ENCODE assay signal across 7 mouse cellular contexts in the genomic region with DNA sequence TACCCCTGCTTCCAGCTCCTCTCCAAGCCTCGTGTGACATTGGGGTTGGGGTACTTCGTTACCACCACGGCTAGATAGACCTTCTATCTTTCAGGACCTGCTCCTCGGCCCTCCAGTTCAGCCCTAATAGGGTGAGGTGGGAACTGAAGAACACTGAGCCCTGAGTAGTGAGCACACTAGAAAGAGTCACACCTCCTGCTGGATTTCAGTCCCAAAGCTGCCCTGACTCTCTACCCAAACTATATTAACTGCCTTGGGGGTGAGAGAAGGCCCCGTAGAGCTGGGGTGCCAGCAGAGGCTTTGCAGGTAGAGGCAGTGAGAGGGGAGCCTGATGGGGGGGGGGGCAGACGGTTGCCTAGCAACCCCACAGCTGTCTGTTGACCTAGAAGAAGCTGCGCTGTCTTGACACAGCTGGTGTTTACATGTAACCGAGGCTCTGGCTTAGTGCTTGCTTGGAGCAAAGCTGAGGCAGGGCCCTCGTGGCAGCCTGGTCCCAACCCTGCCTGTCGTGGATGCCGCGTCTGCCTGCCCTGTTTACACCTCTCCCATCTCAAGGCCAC. TPM values are rescaled to one million over a fixed set of nuclear protein-coding genes. Genes with fewer than 3 reads are reported as not detected.
DNase-seq lines count a peak whose midpoint lies in the region; ATAC-seq and TF ChIP-seq lines count a peak whose summit lies in the region.

No protein-coding gene starts in this region.

- peak overlapping the region in 1 of 2 experiments; percentile 60; a peak in 2 of 4 replicates for H3K4me3 ChIP-seq in ES-E14 (ENCODE audit: insufficient read depth in 1 of 2, low read depth in 1 of 2, low read length in 2 of 2, poor library complexity in 1 of 2, severe bottlenecking in 1 of 2)
- H3K4me3 ChIP-seq in heart, embryonic 16.5 days (ENCODE audit: low read length): peak overlapping the region; percentile 52
- peak overlapping the region; percentile 34; the same call in 1 of the 2 replicates for H3K4me3 ChIP-seq in lung, postnatal 0 days (ENCODE audit: low read depth, low read length)
- H3K4me3 ChIP-seq in stomach, embryonic 14.5 days (ENCODE audit: low read depth, low read length): peak overlapping the region; percentile 30; the same call in 1 of the 2 replicates

- no peaks in the 10 kb centered on the region for H3K36me3 ChIP-seq in ES-E14 (ENCODE audit: control insufficient read depth, insufficient read depth, low read length, poor library complexity, severe bottlenecking)
- no peaks in the 10 kb centered on the region for H3K36me3 ChIP-seq in heart, embryonic 16.5 days (ENCODE audit: control insufficient read depth, insufficient read depth)
- H3K36me3 ChIP-seq in lung, postnatal 0 days (ENCODE audit: insufficient read depth, low read length): no peaks in the 10 kb centered on the region
- H3K36me3 ChIP-seq in stomach, embryonic 14.5 days (ENCODE audit: control insufficient read depth, insufficient read depth, low read length): no peaks in the 10 kb centered on the region

- H3K27me3 ChIP-seq in heart, embryonic 16.5 days (ENCODE audit: control insufficient read depth, insufficient read depth, low read length): no peaks in the 10 kb centered on the region
- H3K27me3 ChIP-seq in lung, postnatal 0 days (replicated peaks; ENCODE audit: insufficient read depth, low read length): no peaks in the 10 kb centered on the region
- H3K27me3 ChIP-seq in stomach, embryonic 14.5 days (ENCODE audit: control insufficient read depth, insufficient read depth, low read length): no peaks in the 10 kb centered on the region

- peak overlapping the region; percentile 80 for H3K4me2 ChIP-seq in heart, embryonic 16.5 days (ENCODE audit: low read depth, low read length)
- peak overlapping the region; percentile 76 for H3K4me2 ChIP-seq in lung, postnatal 0 days (replicated peaks; ENCODE audit: low read depth, low read length)
- H3K4me2 ChIP-seq in stomach, embryonic 14.5 days (replicated peaks; ENCODE audit: low read depth, low read length): peak overlapping the region; percentile 75

- in situ Hi-C loops in ES-E14 (cut with MboI; ENCODE audit: low sequenced_read_pairs in 2 of 2, unreplicated experiment in 2 of 2): no loop called here

- no peaks in the 10 kb centered on the region for H3K9me3 ChIP-seq in ES-E14 (ENCODE audit: control insufficient read depth, insufficient read depth, low read depth, low read length)
- no peaks in the 10 kb centered on the region for H3K9me3 ChIP-seq in heart, embryonic 16.5 days (replicated peaks; ENCODE audit: control insufficient read depth, low read length)
- H3K9me3 ChIP-seq in lung, postnatal 0 days (ENCODE audit: low read length): no peaks in the 10 kb centered on the region
- H3K9me3 ChIP-seq in stomach, embryonic 14.5 days (ENCODE audit: control insufficient read depth, low read depth, low read length): no peaks in the 10 kb centered on the region

- H3K9ac ChIP-seq in ES-E14 (ENCODE audit: insufficient read depth, low read depth, low read length, poor library complexity, severe bottlenecking): peak overlapping the region; percentile 11; the same call in 1 of the 2 replicates
- H3K9ac ChIP-seq in heart, embryonic 16.5 days (ENCODE audit: low read length): peak overlapping the region; percentile 83
- no peak overlapping the region; the same call in 1 of the 2 replicates for H3K9ac ChIP-seq in lung, postnatal 0 days (replicated peaks; ENCODE audit: low read depth)
- no peak overlapping the region for H3K9ac ChIP-seq in stomach, embryonic 14.5 days (replicated peaks; ENCODE audit: low read depth, low read length)

- H3K27ac ChIP-seq in ES-E14 (ENCODE audit: insufficient read depth, low read depth, low read length, poor library complexity, severe bottlenecking): no peak overlapping the region
- peak overlapping the region; percentile 97 for H3K27ac ChIP-seq in heart, embryonic 16.5 days (ENCODE audit: low read length)
- peak overlapping the region; percentile 82 for H3K27ac ChIP-seq in lung, postnatal 0 days (ENCODE audit: low read length)
- peak overlapping the region; percentile 96 for H3K27ac ChIP-seq in stomach, embryonic 14.5 days (ENCODE audit: low read length)

- no peak for ATAC-seq in heart, embryonic 16.5 days (replicated peaks; ENCODE audit: extremely low read depth, insufficient read depth, low FRiP score)
- ATAC-seq in lung, postnatal 0 days: peak; percentile 20
- ATAC-seq in stomach, embryonic 14.5 days (ENCODE audit: insufficient number of reproducible peaks, insufficient read depth, low FRiP score, low read depth): peak; percentile 14; the same call in 1 of the 2 replicates
- no peak for ATAC-seq in inflammation-experienced regulatory T-cells, adult 6 months

- TF ChIP-seq EP300 in lung, postnatal 0 days (IDR thresholded peaks at IDR 0.05): no peak

- no peak for TF ChIP-seq CTCF in lung, postnatal 0 days (IDR thresholded peaks at IDR 0.05)

- peaks cover 9 to 35% of the 10 kb centered on the region in 2 experiments for H3K4me1 ChIP-seq in ES-E14 (ENCODE audit: control insufficient read depth in 2 of 2, insufficient read depth in 2 of 2, low read length in 2 of 2, poor library complexity in 1 of 2)
- peaks cover 62% of the 10 kb centered on the region for H3K4me1 ChIP-seq in heart, embryonic 16.5 days (ENCODE audit: control insufficient read depth, insufficient read depth, low read length)
- H3K4me1 ChIP-seq in lung, postnatal 0 days (ENCODE audit: insufficient read depth, low read depth, low read length): peaks cover 29% of the 10 kb centered on the region
- H3K4me1 ChIP-seq in stomach, embryonic 14.5 days (ENCODE audit: control insufficient read depth, insufficient read depth, low read length): peaks cover 62% of the 10 kb centered on the region

- DNase-seq in B cell, adult 2 months: peak; percentile 44 to 50
- DNase-seq in ES-E14 (ENCODE audit: low read depth, low spot score): no peak
- DNase-seq in lung, postnatal 0 days (ENCODE audit: low spot score): peak; percentile 73
- DNase-seq in left cerebral cortex, adult 9 months (ENCODE audit: low spot score in 2 of 2): no peak

- 21% methylated on average over 12 of the region's 12 CpGs for WGBS in heart, embryonic 16.5 days
- 12% methylated on average over 12 of the region's 12 CpGs for WGBS in lung, postnatal 0 days
- WGBS in stomach, embryonic 14.5 days: 6% methylated on average over 12 of the region's 12 CpGs

TF ChIP-seq in ES-E14, 5 proteins besides CTCF, POLR2A, EP300 and RAD21:
- TF ChIP-seq ZNF384 (IDR thresholded peaks at IDR 0.05; ENCODE audit: low read depth, low read length): no peak
- TF ChIP-seq HCFC1 (IDR thresholded peaks at IDR 0.05; ENCODE audit: borderline replicate concordance, insufficient read depth, low read length): 0 out of 2 replicates have a peak, but pooled peaks have one; percentile 21

RNA-seq across cellular contexts. Expression of a gene that starts 44.4 kb away (rescaled TPM):
- 31.8 and 32.3 TPM in 2 replicates for total RNA-seq in ES-E14 (2012; rRNA removed)
- polyA plus RNA-seq in heart, embryonic 16.5 days (2015; fragmentation: Nextera tagmentation; extraction: Ambion mirVana): 45.0 and 66.3 TPM in 2 replicates
- polyA plus RNA-seq in lung, postnatal 0 days (2015; fragmentation: Nextera tagmentation; extraction: Ambion mirVana): 149 and 153 TPM in 2 replicates
- polyA plus RNA-seq in stomach, embryonic 14.5 days (2014; fragmentation: Nextera tagmentation; extraction: Ambion mirVana): 120 and 124 TPM in 2 replicates
- 100 to 1,000 TPM in 1 of 3 experiments, 10 to 100 TPM in 2; 70.4 to 110 (median 79.7) TPM for polyA plus RNA-seq in inflammation-experienced regulatory T-cells, adult 6 months (2017; shearing (Covaris generic))

Comparison
In these comparisons a context has a peak if more than half of its experiments do, and no peak if none do; other contexts are left out.
1. DNase-seq: peak in B cell, adult 2 months (2 of 2) and lung, postnatal 0 days (single experiment); none in ES-E14 (single experiment) and left cerebral cortex, adult 9 months (0 of 2).
2. H3K9ac ChIP-seq: peak in ES-E14 (single experiment) and heart, embryonic 16.5 days (single experiment); none in lung, postnatal 0 days (single experiment) and stomach, embryonic 14.5 days (single experiment).
3. ATAC-seq: peak in lung, postnatal 0 days (single experiment) and stomach, embryonic 14.5 days (single experiment); none in heart, embryonic 16.5 days (single experiment) and inflammation-experienced regulatory T-cells, adult 6 months (single experiment).
4. Peak in every context shown above with its lines, with median percentiles within 50 percentile points of each other: H3K4me2 ChIP-seq.